Mouse (Mus musculus) embryonic facial prominence, embryonic 10.5 days (tissue): ENCODE data around the gene Phc1. TPM values are rescaled to one million over a fixed set of nuclear protein-coding genes. Genes with fewer than 3 reads are reported as not detected.
"Not testable (repeated sequence)": the region's sequence is repeated elsewhere in the genome, so short reads cannot be mapped to it uniquely, and the experiment has no call there.

Experiments
- DNase-seq: peaks from one replicate; pipeline ENCODE4 v3.0.0-alpha.2; 2017; ENCODE audit warnings: low spot score
- H3K27ac ChIP-seq: fragments of 300-500 bp; sonication (generic); replicated peaks from 2 replicates; pipeline ENCODE4 v1.5.1; 2016; ENCODE audit warnings: mild to moderate bottlenecking
- H3K27me3 ChIP-seq: fragments of 300-500 bp; sonication (generic); replicated peaks from 2 replicates; pipeline ENCODE4 v1.6.1; 2016; ENCODE audit warnings: low read depth, mild to moderate bottlenecking; ENCODE audit not compliant: poor library complexity, severe bottlenecking
- H3K36me3 ChIP-seq: fragments of 300-500 bp; sonication (generic); replicated peaks from 2 replicates; pipeline ENCODE4 v1.6.1; 2016; ENCODE audit warnings: mild to moderate bottlenecking, moderate library complexity
- H3K4me1 ChIP-seq: fragments of 300-500 bp; sonication (generic); 2 replicates; pipeline ENCODE4 v1.6.1; 2016
- H3K4me3 ChIP-seq: fragments of 300-500 bp; sonication (generic); 2 replicates; pipeline ENCODE4 v1.5.1; 2016; ENCODE audit warnings: mild to moderate bottlenecking, moderate library complexity
- H3K9me3 ChIP-seq: fragments of 300-500 bp; sonication (generic); 2 replicates; pipeline ENCODE4 v1.6.1; 2016; ENCODE audit warnings: mild to moderate bottlenecking
- WGBS: fragments of 180-500 bp; shearing (Covaris S2); methylation state at CpG from one replicate; pipeline ENCODE4 v1.1.7; 2016; 5-methylcytosine and 5-hydroxymethylcytosine counted together
- polyA plus RNA-seq: library from polyadenylated mRNA; unstranded; fragments of >200 nt; fragmentation: Nextera tagmentation; extraction: Ambion mirVana; gene quantifications from 2 replicates; pipeline ENCODE4 v1.2.1, GENCODE M21; 2016

The Phc1 gene
- polyA plus RNA-seq, 1 experiment from 2014 or later, result 29.5 TPM

DNA sequence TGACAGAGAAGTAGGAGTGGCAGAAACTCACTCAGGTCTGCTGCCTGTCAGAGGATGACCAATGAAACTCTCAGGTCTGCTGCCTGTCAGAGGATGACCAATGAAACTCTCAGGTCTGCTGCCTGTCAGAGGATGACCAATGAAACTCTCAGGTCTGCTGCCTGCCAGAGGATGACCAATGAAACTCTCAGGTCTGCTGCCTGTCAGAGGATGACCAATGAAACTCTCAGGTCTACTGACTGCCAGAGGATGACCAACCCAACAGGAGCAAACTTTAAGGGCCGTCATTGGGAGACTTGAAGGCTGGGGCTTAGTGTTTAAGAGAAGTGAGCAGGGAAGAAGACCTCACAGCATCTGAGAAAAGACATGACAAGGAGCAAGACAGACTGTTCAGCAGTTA, 7.0 kb upstream of the Phc1 start:
- H3K36me3 ChIP-seq, H3K27me3 ChIP-seq, DNase-seq, H3K4me3 ChIP-seq, H3K9me3 ChIP-seq, H3K27ac ChIP-seq: not testable (repeated sequence)
- peaks cover 15% of the 10 kb centered on the region for H3K4me1 ChIP-seq
- 70% methylated on average over 1 of the region's 1 CpGs for WGBS

DNA sequence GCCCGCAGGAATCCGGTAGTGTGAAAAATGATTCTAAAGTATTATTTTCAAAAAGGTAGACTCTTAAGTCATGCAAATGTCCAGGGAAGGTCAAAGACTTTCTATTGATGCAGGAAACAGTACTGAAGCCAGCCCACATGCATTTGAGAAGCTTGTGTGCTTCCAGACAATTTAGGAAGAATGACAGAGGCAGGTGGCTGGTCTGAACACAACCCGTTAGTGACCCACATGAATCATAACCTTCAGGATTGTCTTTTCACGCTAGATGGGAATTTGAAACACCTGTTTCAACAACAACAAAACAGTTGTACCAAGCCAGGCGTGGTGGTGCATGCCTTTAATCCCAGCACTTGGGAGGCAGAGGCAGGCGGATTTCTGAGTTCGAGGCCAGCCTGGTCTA, 6.0 kb upstream of the Phc1 start:
- H3K4me3 ChIP-seq, result no peak overlapping the region
- H3K36me3 ChIP-seq, result no peaks in the 10 kb centered on the region
- no peak overlapping the region for H3K27ac ChIP-seq
- DNase-seq, result no peak
- no peaks in the 10 kb centered on the region for H3K9me3 ChIP-seq
- WGBS, result 87% methylated on average over 7 of the region's 7 CpGs
- H3K4me1 ChIP-seq, result peaks cover 19% of the 10 kb centered on the region
- H3K27me3 ChIP-seq, result no peaks in the 10 kb centered on the region

DNA sequence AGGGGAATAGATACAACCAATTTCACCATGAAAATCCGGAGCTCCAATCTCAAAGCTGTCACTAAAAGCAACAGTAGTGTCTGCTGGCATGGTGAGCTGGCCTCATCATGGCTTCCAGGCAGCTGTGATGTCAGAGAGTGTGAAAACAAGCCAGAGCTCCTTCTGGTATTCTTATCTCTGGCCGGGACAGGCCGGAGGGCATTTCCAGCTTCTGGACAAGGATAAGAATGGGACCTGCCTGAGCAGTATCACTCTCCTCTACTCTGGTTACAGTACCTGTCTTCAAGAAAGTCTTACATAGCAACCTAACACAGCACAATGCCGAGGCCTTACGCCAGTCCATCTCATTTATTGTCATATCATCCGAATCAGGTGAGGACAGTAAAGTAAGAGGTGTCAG, 5.4 kb upstream of the Phc1 start:
- Histone ChIP-seq H3K27ac (no peak overlapping the region), H3K36me3 (no peaks in the 10 kb centered on the region), H3K4me3 (no peak overlapping the region), H3K4me1 (peaks cover 24% of the 10 kb centered on the region), H3K9me3 (no peaks in the 10 kb centered on the region), H3K27me3 (no peaks in the 10 kb centered on the region)
- WGBS, result 84% methylated on average over 6 of the region's 6 CpGs
- DNase-seq, result no peak

GRCm38 (mm10) chr6:122344386-122345116, 4.2 kb upstream of the Phc1 start:
- 55% methylated on average over 9 of the region's 9 CpGs for WGBS
- H3K36me3 ChIP-seq, result no peaks in the 10 kb centered on the region
- H3K27me3 ChIP-seq, result no peaks in the 10 kb centered on the region
- no peak overlapping the region for H3K4me3 ChIP-seq
- no peak for DNase-seq
- peaks cover 28% of the 10 kb centered on the region for H3K4me1 ChIP-seq
- no peak overlapping the region for H3K27ac ChIP-seq
- no peaks in the 10 kb centered on the region for H3K9me3 ChIP-seq

DNA sequence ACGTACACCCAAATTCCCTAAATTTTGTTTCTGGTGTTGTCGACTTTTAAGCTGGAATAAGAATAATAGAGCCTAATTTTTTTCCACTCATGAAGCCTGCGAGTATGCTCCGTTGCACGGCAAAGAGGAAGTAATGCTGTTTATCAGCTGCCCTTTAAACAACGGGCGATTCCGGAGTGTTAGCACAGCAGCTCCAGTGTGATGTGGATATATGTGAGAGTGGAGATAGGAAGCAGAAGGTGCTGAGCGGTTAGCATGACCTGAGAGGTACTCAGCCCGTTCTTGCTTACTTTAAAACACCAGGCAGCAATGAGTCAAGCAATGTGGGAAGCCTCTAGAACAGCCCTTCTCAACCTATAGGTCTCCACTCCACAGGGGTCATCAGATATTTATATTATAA, 3.4 kb upstream of the Phc1 start:
- H3K27me3 ChIP-seq, result no peaks in the 10 kb centered on the region
- 76% methylated on average over 10 of the region's 10 CpGs for WGBS
- H3K4me3 ChIP-seq, result no peak overlapping the region
- H3K36me3 ChIP-seq, result no peaks in the 10 kb centered on the region
- no peaks in the 10 kb centered on the region for H3K9me3 ChIP-seq
- no peak for DNase-seq
- peaks cover 31% of the 10 kb centered on the region for H3K4me1 ChIP-seq
- no peak overlapping the region for H3K27ac ChIP-seq

DNA sequence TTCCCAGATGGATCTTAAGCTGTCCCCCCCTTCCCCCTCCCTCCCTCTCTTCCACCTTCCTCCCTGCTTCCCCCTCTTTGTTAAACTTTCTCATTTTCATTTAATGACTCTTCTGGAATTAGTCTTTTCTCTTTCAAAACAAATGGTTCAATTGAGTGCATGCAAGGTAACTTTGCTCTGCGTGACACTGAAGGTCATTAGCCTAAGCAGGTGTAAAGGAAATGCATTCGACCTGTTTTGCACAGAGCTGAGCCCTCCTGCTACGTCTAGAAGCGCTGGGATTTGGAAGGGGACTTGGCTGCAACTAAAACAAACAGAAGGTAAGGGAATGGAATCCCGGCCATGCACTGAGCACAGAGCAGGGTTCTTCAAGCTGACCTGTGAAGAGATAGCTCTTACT, 1.8 kb upstream of the Phc1 start:
- H3K4me1 ChIP-seq, result peaks cover 46% of the 10 kb centered on the region
- H3K27ac ChIP-seq, result no peak overlapping the region
- WGBS, result 18% methylated on average over 5 of the region's 5 CpGs
- no peak for DNase-seq
- H3K36me3 ChIP-seq, result no peaks in the 10 kb centered on the region
- no peaks in the 10 kb centered on the region for H3K9me3 ChIP-seq
- H3K4me3 ChIP-seq, result no peak overlapping the region
- H3K27me3 ChIP-seq, result no peaks in the 10 kb centered on the region

- H3K27ac ChIP-seq, result peak overlapping the region; percentile 96
- H3K36me3 ChIP-seq, result peaks cover 8% of the 10 kb centered on the region
- DNase-seq, result no peak
- H3K4me3 ChIP-seq, result peak overlapping the region; percentile 81
- 39% methylated on average over 7 of the region's 7 CpGs for WGBS
- no peaks in the 10 kb centered on the region for H3K9me3 ChIP-seq
- peaks cover 46% of the 10 kb centered on the region for H3K4me1 ChIP-seq
- no peaks in the 10 kb centered on the region for H3K27me3 ChIP-seq
Observed at GRCm38 (mm10) chr6:122341038-122341810, 863 bp upstream of the Phc1 start.

- DNase-seq, result peak; percentile 95
- Histone ChIP-seq H3K36me3 (peaks cover 18% of the 10 kb centered on the region), H3K9me3 (no peaks in the 10 kb centered on the region), H3K4me1 (peaks cover 36% of the 10 kb centered on the region), H3K27ac (peak overlapping the region; percentile 96), H3K27me3 (no peaks in the 10 kb centered on the region), H3K4me3 (peak overlapping the region; percentile 81)
- under 1% methylated on average over 48 of the region's 71 CpGs for WGBS
Observed at GRCm38 (mm10) chr6:122339648-122340341, 566 bp downstream of the Phc1 start.

- Histone ChIP-seq H3K27ac (peak overlapping the region; percentile 96), H3K36me3 (peaks cover 24% of the 10 kb centered on the region), H3K4me1 (peaks cover 31% of the 10 kb centered on the region), H3K9me3 (no peaks in the 10 kb centered on the region), H3K27me3 (no peaks in the 10 kb centered on the region), H3K4me3 (peak overlapping the region; percentile 81)
- DNase-seq, result no peak
- WGBS, result under 1% methylated on average over 42 of the region's 51 CpGs
Observed at GRCm38 (mm10) chr6:122339047-122339647, 1.2 kb downstream of the Phc1 start.

GRCm38 (mm10) chr6:122337546-122337945, 2.8 kb downstream of the Phc1 start:
- no peak for DNase-seq
- Histone ChIP-seq H3K36me3 (peaks cover 40% of the 10 kb centered on the region), H3K4me3 (no peak overlapping the region), H3K27me3 (no peaks in the 10 kb centered on the region), H3K9me3 (no peaks in the 10 kb centered on the region), H3K4me1 (peaks cover 31% of the 10 kb centered on the region), H3K27ac (no peak overlapping the region)
- WGBS, result 60% methylated on average over 6 of the region's 6 CpGs

DNA sequence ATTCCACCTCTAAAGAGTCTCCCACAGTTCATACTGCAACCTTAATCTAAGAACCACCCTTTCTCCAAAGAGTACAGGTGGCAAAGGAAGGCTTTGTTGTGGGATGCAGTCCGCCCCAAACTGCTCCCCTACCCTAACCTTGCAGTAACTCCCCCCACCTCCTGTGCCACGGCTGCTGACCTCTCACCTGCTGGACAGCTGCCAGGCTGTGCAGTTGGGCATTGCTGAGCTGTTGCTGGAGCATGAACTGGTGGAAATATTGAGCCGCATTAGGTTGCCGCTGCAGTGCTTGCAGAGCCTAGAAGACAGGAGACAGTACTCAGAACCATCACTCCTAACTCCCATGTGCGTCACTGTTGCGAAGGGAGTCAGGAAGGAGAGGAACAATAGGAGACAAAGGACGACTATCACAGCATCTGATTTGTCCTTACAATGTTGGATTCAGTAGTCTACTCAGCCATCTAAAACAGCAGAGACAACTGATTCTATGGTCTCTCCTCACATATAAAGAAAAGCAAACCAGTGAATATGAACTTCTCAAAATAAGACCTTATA, 5.5 kb downstream of the Phc1 start:
- H3K27me3 ChIP-seq, result no peaks in the 10 kb centered on the region
- no peak overlapping the region for H3K4me3 ChIP-seq
- 84% methylated on average over 7 of the region's 7 CpGs for WGBS
- no peak overlapping the region for H3K27ac ChIP-seq
- DNase-seq, result no peak
- no peaks in the 10 kb centered on the region for H3K9me3 ChIP-seq
- peaks cover 67% of the 10 kb centered on the region for H3K36me3 ChIP-seq
- peaks cover 18% of the 10 kb centered on the region for H3K4me1 ChIP-seq

- no peak overlapping the region for H3K27ac ChIP-seq
- H3K4me1 ChIP-seq, result peaks cover 9% of the 10 kb centered on the region
- no peak for DNase-seq
- no peak overlapping the region for H3K4me3 ChIP-seq
- no peaks in the 10 kb centered on the region for H3K27me3 ChIP-seq
- H3K9me3 ChIP-seq, result no peaks in the 10 kb centered on the region
- peaks cover 84% of the 10 kb centered on the region for H3K36me3 ChIP-seq
- WGBS, result 92% methylated on average over 13 of the region's 13 CpGs
Observed at GRCm38 (mm10) chr6:122333081-122333612, 7.2 kb downstream of the Phc1 start.
